Mouse (Mus musculus) urinary bladder, postnatal 4 days (tissue): Measurements from ENCODE around the gene Pdlim7.

Experiments
- DNase-seq, 2 experiments: peaks; one replicate each; pipeline ENCODE4 v3.0.0; 2021 to 2022; ENCODE audit warnings: low spot score in 2 of 2

Gene Pdlim7

DNA sequence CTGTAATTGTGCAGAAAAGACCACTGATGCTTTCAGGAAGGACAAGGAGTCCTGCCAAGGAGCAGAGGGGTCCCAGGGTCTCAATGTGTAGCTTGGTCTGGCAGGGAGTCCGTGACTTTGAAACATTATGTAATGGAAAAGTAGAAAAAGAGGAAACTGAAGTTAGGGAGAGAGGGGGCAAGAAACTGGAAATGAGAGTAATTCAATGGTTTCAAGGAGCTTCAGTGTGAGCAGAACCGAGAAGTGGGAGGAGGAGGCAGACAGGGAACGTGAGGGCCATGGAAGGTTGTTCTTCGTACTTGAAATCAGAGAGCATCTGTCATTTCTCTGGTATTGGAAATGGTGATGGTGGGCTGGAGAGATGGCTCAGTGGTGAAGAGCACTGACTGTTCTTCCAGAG is 6.1 kb upstream of the Pdlim7 start:
- no peak for DNase-seq

DNA sequence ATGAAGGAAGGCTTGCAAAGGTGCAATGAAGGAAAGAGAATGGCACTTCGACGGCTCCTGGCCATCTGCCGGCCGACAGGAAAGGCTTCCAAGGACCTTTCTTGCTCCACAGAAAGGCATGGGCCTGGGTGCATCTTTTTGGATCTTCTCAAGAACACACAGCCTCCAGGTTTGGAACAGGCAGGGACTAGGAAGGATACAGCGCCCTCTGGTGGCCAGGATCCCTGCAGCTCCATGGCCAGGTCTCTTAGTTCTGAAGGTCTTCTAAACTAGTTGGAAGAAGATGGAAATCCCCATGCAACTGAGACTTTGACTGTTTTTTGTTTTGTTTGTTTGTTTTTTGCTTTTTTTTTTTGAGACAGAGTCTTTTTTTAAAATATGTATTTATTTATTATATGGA is 3.5 kb upstream of the Pdlim7 start:
- DNase-seq = peak; percentile 76 to 90

DNA sequence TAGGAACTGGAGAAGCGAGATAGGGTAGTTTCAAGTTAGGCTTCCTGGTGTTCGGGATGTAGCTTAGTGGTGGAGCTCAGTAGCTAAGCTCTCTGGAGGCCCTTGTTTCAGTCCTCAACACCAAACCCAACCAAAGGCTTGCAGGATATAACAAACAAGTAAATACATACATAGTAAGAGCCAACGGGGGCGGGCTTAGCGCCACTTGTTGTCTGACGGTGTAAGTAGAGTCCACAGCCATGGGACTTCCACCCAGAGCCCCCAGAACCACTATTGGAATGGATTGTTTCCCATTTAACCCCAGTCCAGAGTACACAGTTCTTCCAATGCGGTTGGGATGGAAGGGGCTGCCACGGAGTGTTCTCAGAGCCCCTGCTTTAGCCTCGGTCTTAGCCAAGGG is 352 bp upstream of the Pdlim7 start:
- DNase-seq = no peak

DNA sequence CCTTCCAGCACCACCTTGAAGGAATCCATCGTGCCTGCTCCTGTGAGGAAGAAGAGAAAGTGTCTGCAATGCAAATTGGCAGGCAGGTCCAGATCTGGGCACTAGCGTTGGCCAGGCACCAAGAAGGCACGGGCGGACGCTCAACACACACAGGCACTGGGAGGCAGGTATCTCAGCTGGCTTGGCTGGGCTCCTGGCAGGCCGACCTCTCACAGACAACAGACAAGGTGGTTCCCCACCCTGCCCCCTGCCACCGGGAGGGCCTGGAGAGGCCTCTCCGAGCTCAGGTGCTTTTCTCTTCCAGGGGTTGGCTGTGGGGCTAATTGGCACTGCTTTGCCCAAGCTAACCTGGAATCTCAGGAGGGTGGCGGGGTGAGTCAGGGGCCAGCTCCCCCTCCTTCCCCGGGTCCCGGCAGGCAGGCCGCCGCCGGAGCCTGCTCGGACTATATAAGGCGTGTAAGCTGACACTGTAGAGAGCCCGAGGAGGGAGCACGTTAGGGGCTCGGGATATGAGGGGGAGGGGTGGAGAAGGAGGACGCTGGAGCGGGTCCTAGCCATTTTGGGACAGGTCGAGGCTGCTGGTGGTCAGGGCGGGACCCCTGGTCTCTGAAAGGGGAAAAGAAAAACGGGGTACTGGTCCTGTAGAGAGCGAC is 971 bp downstream of the Pdlim7 start:
- DNase-seq = peak in 1 of 2 experiments; percentile 63

DNA sequence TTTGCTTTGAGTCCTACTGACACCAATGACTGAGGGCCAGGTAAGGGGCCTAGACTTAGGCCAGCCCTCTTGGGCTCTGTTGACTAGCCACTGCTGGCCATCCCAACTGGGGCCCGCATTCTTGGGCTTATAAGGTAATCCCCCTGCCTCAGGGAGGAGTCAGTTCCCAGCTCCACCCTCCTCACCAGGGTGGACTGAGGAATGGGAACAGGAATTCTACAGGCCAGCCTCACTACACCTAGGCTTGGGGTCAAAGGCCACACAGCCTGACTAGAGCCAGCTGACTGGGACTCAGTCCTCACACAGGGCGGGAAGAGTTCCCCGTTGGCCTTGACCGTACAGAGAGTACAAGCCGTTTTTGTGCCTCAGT is 2.0 kb downstream of the Pdlim7 start:
- DNase-seq = no peak

DNA sequence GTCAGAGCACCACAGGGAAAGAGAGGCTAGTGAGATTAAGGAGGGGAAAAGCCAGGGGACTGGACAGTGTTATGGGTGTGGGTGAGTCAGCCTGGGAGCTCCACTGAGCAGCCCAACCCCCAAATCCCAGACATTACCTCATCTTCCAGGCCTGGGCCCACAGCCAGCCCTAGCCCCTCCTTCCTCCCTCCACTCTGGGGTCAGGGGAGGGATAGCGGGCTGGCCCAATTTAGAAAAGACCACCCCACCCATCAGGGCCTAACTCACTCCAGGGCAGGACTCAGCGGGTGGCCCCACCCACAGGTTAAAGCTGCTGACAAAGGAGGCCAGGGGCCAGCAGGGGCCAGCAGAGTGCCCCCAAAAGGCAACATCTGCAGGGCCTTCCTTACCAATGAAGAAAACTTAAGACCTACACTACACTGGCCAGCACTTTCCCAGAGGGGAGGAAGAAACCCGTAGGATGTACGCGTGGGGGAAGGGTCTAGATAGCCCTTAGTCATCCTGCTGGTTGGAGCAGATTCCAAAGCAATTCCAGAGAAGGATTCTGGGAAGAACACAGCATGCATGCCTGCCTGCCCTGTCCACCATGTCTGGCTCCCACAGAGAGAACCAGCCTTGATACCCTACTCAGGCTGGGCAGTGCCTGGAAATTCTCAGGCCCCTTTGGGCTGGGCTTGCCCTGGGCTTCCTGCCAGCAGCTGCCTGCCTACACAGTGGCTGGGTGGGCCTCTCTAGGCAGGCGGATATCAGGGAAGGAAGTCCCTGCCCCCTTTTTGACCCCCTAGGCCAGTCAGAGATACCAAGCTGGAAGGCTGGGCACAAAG is 2.6 kb downstream of the Pdlim7 start:
- peak; percentile 90 to 93 for DNase-seq

DNA sequence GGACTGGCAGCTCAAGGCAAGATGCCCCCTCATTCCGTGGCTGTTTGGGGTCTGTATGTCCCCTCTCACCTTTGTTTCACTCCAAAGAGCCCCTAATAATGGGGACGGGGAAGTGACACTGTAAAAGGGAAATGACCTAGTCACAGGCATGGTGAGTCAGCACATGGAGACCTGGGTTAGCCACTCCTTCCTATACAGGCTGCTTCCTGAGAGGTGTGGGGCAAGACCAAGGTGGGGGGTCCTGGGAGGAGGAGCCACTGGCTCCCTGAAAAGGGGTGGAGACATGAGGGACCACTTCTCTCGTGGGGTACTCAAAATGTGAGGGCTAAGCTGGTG is 3.2 kb downstream of the Pdlim7 start:
- no peak for DNase-seq

DNA sequence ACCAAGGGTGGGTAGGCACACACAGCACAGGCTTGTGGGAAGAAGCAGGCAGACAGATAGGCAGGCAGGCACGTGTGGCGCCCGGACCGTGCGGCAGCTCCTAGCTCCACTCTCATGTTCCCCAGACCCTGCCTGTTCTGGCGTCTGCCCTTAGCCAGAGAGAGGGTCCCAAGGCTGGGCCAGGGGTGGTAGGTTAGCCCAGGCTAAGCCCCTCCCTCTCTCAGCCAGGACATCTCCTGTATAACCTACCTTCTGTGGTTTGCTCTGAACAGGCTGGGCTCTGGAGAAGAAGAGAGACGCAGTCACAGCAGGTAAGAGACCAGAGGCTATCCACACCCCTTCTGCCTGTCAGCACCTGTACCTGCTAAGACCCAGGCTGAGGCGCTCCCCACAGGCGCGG is 4.9 kb downstream of the Pdlim7 start:
- no peak for DNase-seq

DNA sequence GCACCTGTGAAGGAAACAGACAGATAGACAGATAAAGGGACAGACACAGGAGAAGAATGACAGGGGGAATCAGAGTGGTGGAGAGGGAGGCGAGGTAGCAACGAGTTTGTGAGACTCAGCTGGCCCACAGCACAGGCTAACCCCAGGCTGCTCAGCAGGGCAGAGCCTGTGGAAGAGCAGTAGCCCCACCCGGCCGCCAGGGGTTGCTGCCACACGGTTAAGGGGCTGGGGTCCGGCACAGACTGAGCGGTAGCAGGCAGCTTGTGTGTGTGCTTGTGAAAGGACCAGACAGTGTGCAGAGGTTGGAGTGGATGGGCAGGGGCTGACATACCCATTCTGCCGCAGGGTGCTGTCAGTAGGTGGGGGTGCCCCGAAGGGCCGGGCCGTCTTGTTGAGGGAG is 5.6 kb downstream of the Pdlim7 start:
- DNase-seq = no peak

DNA sequence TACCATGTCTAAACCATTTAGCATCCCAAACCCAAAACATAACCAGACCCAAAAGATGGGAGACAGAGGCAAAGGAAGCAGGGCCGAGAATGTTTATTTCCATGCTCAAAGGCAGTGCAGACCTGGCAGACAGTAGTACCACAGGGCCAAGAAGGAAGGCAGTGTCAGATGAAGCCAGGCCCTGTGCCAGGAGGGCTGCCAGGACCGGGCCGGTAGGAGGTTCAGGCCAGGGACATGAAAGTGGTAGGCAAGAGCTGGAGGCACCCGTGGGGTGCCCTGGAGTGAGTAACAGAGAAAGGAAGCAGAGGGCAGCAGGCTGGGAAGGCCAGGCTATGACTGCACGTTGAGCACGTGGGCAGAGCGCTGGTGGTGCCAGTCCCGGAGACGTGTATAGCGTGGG is 6.8 kb downstream of the Pdlim7 start:
- no peak for DNase-seq

DNA sequence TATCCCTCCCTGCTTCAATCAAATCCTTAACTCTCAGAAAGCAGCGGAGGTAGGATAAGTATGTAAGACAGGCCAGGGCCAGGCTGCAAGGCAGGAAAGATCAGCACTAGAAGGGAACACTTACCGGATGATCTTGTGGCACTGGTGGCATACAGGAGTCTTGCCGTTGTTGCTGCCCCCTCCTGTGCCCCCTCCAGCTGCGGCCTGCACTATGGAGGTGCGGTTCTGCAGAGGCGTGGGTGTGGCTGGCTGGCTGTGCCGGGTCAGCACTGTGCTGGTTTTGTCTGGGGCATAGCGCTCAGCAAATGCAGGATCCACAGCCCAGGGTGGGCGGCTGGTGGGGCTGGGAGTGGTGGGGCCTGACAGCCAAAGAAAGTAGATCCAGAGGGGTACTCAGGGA is 7.7 kb downstream of the Pdlim7 start:
- no peak for DNase-seq

DNA sequence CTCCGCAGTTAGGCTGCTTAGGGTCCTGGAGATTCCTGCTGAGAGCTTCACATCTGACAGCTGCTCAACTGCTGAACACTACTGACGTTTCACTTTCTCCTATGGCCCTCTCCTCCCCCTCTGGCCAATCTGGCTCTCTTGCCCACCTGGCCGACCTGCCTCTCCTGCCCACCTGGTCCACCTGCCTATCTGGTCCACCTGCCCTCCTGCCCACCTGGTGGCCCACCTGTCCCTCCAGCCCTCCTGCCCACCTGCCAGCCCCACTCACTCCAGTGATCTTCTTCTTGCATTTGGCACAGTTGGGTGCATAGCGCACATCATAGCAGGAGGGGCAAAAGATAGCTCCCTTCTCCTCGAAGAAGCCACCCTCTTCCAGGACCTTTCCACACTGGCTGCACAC is 9.1 kb downstream of the Pdlim7 start:
- no peak for DNase-seq

DNA sequence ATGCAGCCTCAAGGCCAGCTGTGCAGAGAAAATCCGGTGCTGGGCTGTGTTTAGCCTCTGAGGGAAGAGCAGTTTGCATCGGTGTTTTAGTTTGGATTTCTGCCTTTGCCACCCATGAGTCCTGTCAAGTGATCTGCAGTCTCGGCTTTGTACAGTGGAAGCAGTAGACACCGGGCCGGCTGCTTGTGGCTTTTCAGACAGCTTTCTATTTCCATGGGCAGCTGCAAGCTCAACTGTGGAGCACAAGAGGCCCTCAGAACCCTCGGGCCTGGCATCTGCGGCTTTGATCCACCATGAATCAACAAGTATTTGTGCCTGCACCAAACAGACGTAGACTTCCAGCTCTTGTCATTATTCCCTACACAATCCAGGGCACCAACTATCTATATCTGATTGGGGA is 11.1 kb downstream of the Pdlim7 start:
- no peak for DNase-seq

DNA sequence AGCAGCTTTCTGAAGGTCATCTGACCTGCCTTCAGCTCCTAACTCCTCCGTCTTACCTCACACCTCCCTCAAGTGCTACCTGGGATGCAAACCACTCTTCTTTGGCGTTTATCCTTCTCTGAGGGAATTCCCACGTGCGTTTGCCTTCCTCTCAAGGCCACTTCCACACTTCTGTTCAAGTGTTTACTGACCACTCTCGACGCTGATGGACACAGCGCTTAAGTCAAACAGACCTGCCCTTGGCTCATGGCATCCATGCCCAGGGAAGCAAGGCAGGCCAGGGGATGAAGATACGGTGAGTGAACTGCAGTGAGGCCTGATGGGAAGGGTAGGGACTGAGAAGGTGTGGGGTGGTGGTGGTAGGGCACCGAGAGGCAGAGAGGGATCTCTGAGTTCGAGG is 12.9 kb downstream of the Pdlim7 start:
- DNase-seq = no peak

DNA sequence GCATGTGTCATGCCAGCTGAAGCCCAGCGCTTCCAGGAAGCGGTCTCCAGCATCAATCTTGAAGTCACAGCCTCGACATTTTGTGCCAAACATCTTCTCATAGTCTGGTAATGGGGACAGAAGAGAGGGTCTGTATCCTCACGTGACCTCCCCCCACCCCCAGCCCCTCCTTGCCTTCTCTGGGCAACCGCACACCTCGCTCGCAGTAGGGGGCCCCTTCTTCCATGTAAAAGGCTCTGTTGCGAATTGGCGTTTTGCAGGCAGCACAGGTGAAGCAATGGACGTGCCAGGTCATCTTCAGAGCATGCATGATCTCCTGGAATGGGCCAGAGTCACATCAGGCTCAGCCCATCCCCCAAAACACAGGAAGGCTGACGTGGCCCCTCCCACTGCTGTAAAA is 14.6 kb downstream of the Pdlim7 start:
- no peak for DNase-seq

DNA sequence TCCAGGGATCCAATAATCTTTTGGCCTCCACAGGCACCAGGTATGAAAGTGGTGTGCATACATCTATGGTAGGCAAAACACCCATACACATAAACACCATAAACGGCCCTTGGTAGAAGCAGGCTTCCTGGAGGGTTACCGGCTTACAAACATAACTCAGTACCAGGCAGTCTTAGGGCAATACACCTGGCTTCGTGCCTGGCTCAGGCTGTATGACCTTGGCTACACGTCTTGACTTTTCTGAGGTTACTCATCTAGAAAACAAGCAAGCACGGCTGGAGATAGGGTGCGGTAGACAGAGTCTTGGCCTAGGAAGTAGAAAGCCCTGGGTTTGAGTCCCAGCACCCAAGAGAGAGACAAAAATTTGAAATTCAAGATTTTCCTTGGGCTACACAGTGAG is 16.8 kb downstream of the Pdlim7 start:
- DNase-seq = no peak

DNA sequence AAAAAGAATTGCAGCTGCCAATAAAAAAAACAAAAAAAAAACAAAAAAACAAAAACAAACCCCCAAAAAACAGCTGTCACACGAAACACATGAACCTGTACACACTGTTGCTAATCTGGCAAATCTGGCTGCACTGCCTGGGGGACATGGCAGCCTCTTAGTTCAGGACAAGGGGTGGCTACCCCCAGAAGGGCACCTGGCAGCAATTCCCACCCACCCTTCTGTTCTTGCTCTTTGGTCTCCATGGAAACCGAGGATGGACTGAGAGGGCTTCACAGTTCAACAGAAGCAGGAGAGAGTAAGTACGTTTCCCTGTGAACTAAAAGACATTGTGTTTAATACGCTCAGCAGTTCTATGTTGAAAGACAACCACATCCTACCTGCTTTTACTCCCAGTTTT is 17.8 kb downstream of the Pdlim7 start:
- DNase-seq = no peak

DNA sequence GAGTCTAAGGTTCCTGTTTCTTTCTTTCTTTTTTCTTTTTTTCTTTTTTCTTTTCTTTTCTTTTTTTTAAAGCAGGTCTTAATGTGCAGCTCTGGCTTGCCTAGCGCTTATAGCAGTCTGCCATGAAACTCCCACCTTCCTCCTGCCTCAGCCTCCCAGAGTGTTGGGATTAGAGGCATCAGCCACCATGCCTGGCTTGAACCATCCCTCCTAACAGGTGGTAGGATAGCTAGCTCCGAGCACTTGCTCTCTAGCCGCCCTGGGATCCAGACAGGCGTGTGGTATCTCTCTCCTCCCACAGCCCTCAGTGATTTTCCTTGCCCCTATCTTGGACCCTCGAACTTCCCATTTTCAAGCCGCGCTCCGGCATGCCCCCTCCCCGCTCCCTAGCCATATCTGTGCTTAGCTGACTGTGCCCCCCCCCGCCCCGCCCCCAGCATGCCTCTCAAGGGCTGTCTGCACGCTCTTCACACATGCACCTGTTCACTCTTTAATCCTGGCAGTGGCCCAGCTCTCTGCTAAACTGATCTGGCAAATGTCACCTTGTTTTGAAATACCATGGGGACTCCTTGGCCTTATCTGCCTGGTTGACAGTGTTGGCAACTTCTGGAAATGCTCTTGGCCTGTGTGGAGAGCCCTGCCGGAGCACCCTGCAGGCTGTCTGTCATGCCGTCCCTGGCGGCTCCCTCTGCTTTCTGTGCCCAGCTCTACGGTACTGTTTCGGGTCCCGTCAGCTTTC is 18.4 kb downstream of the Pdlim7 start:
- no peak for DNase-seq

DNA sequence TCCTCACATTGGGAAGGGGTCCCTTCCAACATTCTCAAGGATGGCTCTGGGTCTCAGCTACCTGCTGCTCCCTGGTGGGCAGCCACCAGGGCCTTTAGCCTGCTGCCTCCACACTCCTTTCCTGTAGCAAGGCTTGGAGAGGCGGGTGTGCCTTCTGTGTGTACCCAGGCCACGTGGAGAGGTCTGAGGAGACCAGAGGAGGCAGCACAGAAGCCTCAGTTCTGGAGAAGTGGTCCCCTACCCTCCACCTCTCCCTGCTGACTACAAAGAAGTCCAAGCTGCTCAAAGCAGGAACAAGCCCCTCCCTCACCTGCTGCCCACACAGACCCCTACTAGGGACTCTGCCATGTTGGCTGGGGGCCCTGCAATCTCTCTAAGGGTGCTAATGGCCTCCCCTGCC is 19.2 kb downstream of the Pdlim7 start:
- DNase-seq = no peak

DNA sequence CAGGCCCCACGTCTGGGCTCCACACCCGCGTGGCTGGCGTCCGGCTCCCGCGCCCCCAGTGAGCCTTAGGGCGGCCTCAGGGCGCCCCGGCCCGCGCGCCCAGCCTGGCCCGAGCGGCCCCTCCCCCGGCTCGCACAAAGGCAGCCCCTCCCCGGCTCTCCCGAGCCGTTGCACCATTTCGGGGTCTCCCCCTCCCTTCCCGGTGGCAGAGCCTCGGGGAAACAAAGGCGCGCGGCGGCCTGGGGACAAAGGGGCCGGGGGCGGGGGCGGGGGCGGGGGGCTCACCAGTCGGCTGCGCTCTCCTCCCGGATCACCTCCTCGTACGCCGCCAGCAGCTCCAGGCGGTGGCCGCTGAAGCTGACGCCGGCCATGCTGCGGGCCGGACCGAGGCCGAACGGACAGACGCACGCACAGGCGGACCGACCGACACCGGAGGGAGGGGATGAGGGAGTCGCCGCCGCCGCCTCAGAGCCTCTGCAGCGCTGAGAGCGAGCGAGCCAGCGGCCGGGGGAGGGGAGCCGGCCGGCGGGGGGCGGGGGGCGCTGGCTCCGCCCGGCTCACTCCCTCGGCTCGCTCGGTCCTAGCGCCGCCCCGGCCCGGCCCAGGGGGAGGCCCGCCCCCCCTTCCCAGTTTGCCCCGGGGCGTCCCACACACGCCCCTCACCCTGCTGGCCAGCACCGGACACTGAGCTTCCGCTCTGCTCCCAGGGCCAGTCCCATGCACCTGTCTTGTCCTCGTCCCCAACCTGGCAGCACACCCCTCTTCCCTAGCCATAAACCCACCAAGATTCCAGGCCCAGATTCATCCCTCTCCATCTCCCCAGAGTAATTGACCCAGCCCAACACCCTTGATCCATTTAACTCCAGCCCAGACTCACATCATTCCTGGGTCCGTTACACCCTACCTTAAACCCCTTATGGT is 25.6 kb downstream of the Pdlim7 start, which contains the start of gene Dbn1:
Dbn1 (minus strand) TSS at position 534 of the 921 bp plus-strand sequence.
- DNase-seq = peak in 1 of 2 experiments; percentile 51

DNA sequence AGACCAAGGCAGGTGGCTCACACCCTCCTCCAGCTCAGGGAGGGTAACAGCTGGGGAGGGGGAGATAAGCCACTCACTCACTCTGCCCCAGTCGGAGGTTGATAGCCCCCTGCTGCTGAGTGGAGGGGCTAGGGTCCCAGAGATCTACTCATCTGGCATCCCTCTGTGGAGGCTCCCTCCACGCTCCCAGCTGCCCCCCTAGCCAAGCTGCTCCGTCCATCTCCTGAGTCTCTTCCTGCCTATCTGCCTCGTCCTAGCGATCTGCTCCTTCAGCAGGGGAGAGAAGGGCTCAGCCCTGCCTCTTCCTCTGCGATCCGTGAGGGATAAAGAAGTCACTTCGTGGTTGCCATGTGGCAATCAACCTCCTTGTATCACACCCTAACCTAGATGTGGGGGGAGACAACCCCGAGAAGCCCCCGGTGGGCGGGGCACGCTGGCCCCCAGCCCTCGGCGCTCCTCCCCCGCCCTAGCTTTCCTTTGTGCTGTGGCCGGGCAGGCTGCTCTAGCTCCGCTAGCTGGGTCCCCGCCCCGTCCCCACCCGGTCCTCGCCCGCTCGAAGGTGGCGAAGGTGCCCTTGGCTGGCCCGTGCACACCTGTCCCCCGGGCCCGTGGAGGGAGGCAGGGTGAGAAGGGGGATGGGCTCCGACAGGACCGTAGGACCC is 26.4 kb downstream of the Pdlim7 start:
- no peak for DNase-seq
